Mouse (Mus musculus) layer of hippocampus, adult 8-10 months (tissue): ENCODE results near the gene Slc50a1. TPM values are rescaled to one million over a fixed set of nuclear protein-coding genes. Genes with fewer than 3 reads are reported as not detected.

Experiments
- DNase-seq, 2 experiments: peaks; one replicate each; pipeline ENCODE4 v3.0.0; 2022; ENCODE audit warnings: low spot score in 2 of 2
- total RNA-seq, 4 experiments: library from RNA; stranded (reverse); gene quantifications; 2 replicates each; pipeline ENCODE4 v1.2.4; 2022

Gene Slc50a1
- 10 to 100 TPM; 51.8 to 69.9 (median 58.2) TPM for total RNA-seq

- DNase-seq = peak; percentile 60 to 80
These were observed at the start of gene Slc50a1 for GRCm38 (mm10) chr3:89270051-89270755. Gene Slc50a1 (minus strand): TSS chr3:89270570.

GRCm38 (mm10) chr3:89319591-89320350 is 49.4 kb upstream of the Slc50a1 start:
- DNase-seq = no peak

- no peak for DNase-seq
These were observed 48.7 kb upstream of the Slc50a1 start for GRCm38 (mm10) chr3:89318971-89319590.

- DNase-seq = no peak
These were observed 47.9 kb upstream of the Slc50a1 start for GRCm38 (mm10) chr3:89318316-89318715.

- no peak for DNase-seq
These were observed 46.9 kb upstream of the Slc50a1 start for GRCm38 (mm10) chr3:89317246-89317645.

- peak; percentile 83 to 91 for DNase-seq
These were observed 46.5 kb upstream of the Slc50a1 start for GRCm38 (mm10) chr3:89316833-89317232.

- DNase-seq = no peak
These were observed 45.8 kb upstream of the Slc50a1 start for GRCm38 (mm10) chr3:89315930-89316831.

GRCm38 (mm10) chr3:89315195-89315929 is 45.0 kb upstream of the Slc50a1 start:
- DNase-seq = peak in 1 of 2 experiments; percentile 86

- DNase-seq = no peak
These were observed 44.4 kb upstream of the Slc50a1 start for GRCm38 (mm10) chr3:89314791-89315190.

GRCm38 (mm10) chr3:89314340-89314739 is 44.0 kb upstream of the Slc50a1 start:
- DNase-seq = no peak

- DNase-seq = peak in 1 of 2 experiments; percentile 54
These were observed 37.7 kb upstream of the Slc50a1 start for GRCm38 (mm10) chr3:89308089-89308488.

GRCm38 (mm10) chr3:89305551-89306325 is 35.4 kb upstream of the Slc50a1 start:
- DNase-seq = no peak

- no peak for DNase-seq
These were observed 34.7 kb upstream of the Slc50a1 start for GRCm38 (mm10) chr3:89305105-89305504.

GRCm38 (mm10) chr3:89304440-89304839 is 34.1 kb upstream of the Slc50a1 start:
- no peak for DNase-seq

- DNase-seq = no peak
These were observed 30.1 kb upstream of the Slc50a1 start for GRCm38 (mm10) chr3:89300514-89300913.

- no peak for DNase-seq
These were observed 29.7 kb upstream of the Slc50a1 start for GRCm38 (mm10) chr3:89300071-89300470.

GRCm38 (mm10) chr3:89299499-89299898 is 29.1 kb upstream of the Slc50a1 start:
- no peak for DNase-seq

GRCm38 (mm10) chr3:89298908-89299307 is 28.5 kb upstream of the Slc50a1 start:
- no peak for DNase-seq

- DNase-seq = no peak
These were observed 26.5 kb upstream of the Slc50a1 start for GRCm38 (mm10) chr3:89296761-89297396.
